ENCODE assay signal across 18 mouse cellular contexts in genomic region chr1:75499441-75499840, GRCm38 (mm10). TPM values are rescaled to one million over a fixed set of nuclear protein-coding genes. Genes with fewer than 3 reads are reported as not detected.
DNase-seq lines count a peak whose midpoint lies in the region; ATAC-seq and TF ChIP-seq lines count a peak whose summit lies in the region.
"Had no signal": no experiment of that assay in that cellular context is flagged by ENCODE, and none has a peak within 500 bp of the region (broad histone marks: within the 10 kb centered on the region; RNA-seq: fewer than 3 reads in every experiment).

No protein-coding gene starts in this region.

- peak; percentile 39 for DNase-seq in forebrain, embryonic 11.5 days (ENCODE audit: low spot score)
- DNase-seq in layer of hippocampus, adult 2 months (ENCODE audit: low spot score in 2 of 2): no peak
- no peak for DNase-seq in layer of hippocampus, postnatal 10 days (ENCODE audit: low spot score in 2 of 2)
- DNase-seq in A20 (ENCODE audit: low read depth, low spot score): peak; percentile 47
- no peak for DNase-seq in brain, embryonic 14.5 days (ENCODE audit: low read depth)
- DNase-seq in thymus, postnatal 36 days: no peak
- no peak for DNase-seq in embryo, embryonic 11 days
- DNase-seq: cerebellum, adult 9-11 months; heart, adult 18-20 months; heart, postnatal 36 days; kidney, postnatal 36 days; lung, postnatal 14 days; right cerebral cortex, postnatal 25 days; thymus, postnatal 25 days had no signal

- no peak overlapping the region for H3K27ac ChIP-seq in forebrain, embryonic 11.5 days (ENCODE audit: low read depth, low read length)
- H3K27ac ChIP-seq in forebrain, embryonic 16.5 days (ENCODE audit: low read length): no peak overlapping the region
- no peak overlapping the region for H3K27ac ChIP-seq in layer of hippocampus, adult 2 months
- H3K27ac ChIP-seq: limb, embryonic 13.5 days; midbrain, embryonic 12.5 days had no signal

- no peak for TF ChIP-seq POLR2A in brain, embryonic 14.5 days (IDR thresholded peaks at IDR 0.05; ENCODE audit: borderline replicate concordance, extremely low read depth, insufficient read depth, insufficient read length, poor library complexity, severe bottlenecking)

- TF ChIP-seq CTCF in layer of hippocampus, adult 2 months (conservative IDR thresholded peaks at IDR 0.05): peak; percentile 21; the same call in 1 of the 2 replicates
- TF ChIP-seq CTCF in brain, embryonic 14.5 days (IDR thresholded peaks at IDR 0.05; ENCODE audit: borderline replicate concordance, extremely low read depth, insufficient read depth, insufficient read length): peak; percentile 25; the same call in 1 of the 2 replicates

- H3K4me1 ChIP-seq in forebrain, embryonic 11.5 days (replicated peaks; ENCODE audit: control insufficient read depth, insufficient read depth, low read length): 0 out of 2 replicates have a peak, but pooled peaks cover 1% of the 10 kb centered on the region
- peaks cover 6% of the 10 kb centered on the region for H3K4me1 ChIP-seq in forebrain, embryonic 16.5 days (replicated peaks; ENCODE audit: control insufficient read depth, insufficient read depth, low read length)

- WGBS in forebrain, embryonic 11.5 days: 83% methylated on average over 7 of the region's 7 CpGs
- WGBS in forebrain, embryonic 16.5 days: 88% methylated on average over 7 of the region's 7 CpGs

- no peaks in the 10 kb centered on the region for H3K9me3 ChIP-seq in forebrain, embryonic 11.5 days (ENCODE audit: control insufficient read depth, low read length)
- H3K9me3 ChIP-seq in forebrain, embryonic 16.5 days (ENCODE audit: control insufficient read depth, low read length): no peaks in the 10 kb centered on the region
- H3K9me3 ChIP-seq: limb, embryonic 13.5 days; midbrain, embryonic 12.5 days had no signal

- H3K27me3 ChIP-seq in forebrain, embryonic 11.5 days (ENCODE audit: control insufficient read depth, insufficient read depth, low read length): no peaks in the 10 kb centered on the region
- H3K27me3 ChIP-seq in forebrain, embryonic 16.5 days (replicated peaks; ENCODE audit: control insufficient read depth, insufficient read depth, low read length): no peaks in the 10 kb centered on the region
- H3K27me3 ChIP-seq: limb, embryonic 13.5 days had no signal

- ATAC-seq in forebrain, embryonic 11.5 days (replicated peaks; ENCODE audit: low FRiP score): no peak
- no peak for ATAC-seq in forebrain, embryonic 16.5 days
- ATAC-seq: inflammation-experienced regulatory T-cells, adult 6 months had no signal

- H3K4me3 ChIP-seq in forebrain, embryonic 11.5 days (ENCODE audit: low read depth, low read length): no peak overlapping the region
- no peak overlapping the region for H3K4me3 ChIP-seq in forebrain, embryonic 16.5 days (replicated peaks; ENCODE audit: low read length)
- H3K4me3 ChIP-seq in layer of hippocampus, adult 2 months: no peak overlapping the region
- H3K4me3 ChIP-seq: limb, embryonic 13.5 days; midbrain, embryonic 12.5 days had no signal

- H3K9ac ChIP-seq in forebrain, embryonic 11.5 days (ENCODE audit: low read length): no peak overlapping the region
- H3K9ac ChIP-seq in forebrain, embryonic 16.5 days (replicated peaks; ENCODE audit: low read depth, low read length): no peak overlapping the region
- H3K9ac ChIP-seq: limb, embryonic 13.5 days; midbrain, embryonic 12.5 days had no signal

- no peak overlapping the region for H3K4me2 ChIP-seq in forebrain, embryonic 11.5 days (ENCODE audit: low read depth, low read length, severe bottlenecking)
- no peak overlapping the region for H3K4me2 ChIP-seq in forebrain, embryonic 16.5 days (ENCODE audit: low read length)
- H3K4me2 ChIP-seq: limb, embryonic 13.5 days; midbrain, embryonic 12.5 days had no signal

- H3K36me3 ChIP-seq in forebrain, embryonic 11.5 days (ENCODE audit: control insufficient read depth, insufficient read depth, low read length): peaks cover 8% of the 10 kb centered on the region
- H3K36me3 ChIP-seq in forebrain, embryonic 16.5 days (ENCODE audit: control insufficient read depth, insufficient read depth): peaks cover 23% of the 10 kb centered on the region

RNA-seq across cellular contexts. Expression of gene Obsl1, which starts 6.8 kb away (rescaled TPM):
- 42.6 and 44.7 TPM in 2 replicates for polyA plus RNA-seq in forebrain, embryonic 11.5 days (2014; fragmentation: Nextera tagmentation; extraction: Ambion mirVana)
- polyA plus RNA-seq in forebrain, embryonic 16.5 days (2015; fragmentation: Nextera tagmentation; extraction: Ambion mirVana): 19.6 and 21.6 TPM in 2 replicates
- total RNA-seq in layer of hippocampus, adult 2 months (2021): 10 to 100 TPM; 20.6 to 25.9 TPM
- 10 to 100 TPM; 30.7 to 38.2 TPM for total RNA-seq in layer of hippocampus, postnatal 10 days (2021)
- polyA plus RNA-seq in brain, embryonic 14.5 days (2012; rRNA removed): 54.3 and 57.6 TPM in 2 replicates
- polyA plus RNA-seq: inflammation-experienced regulatory T-cells, adult 6 months had no signal

RNA-seq across cellular contexts. Expression of gene Inha, which starts 7.4 kb away (rescaled TPM):
- 1.3 and 2.4 TPM in 2 replicates for polyA plus RNA-seq in forebrain, embryonic 11.5 days (2014; fragmentation: Nextera tagmentation; extraction: Ambion mirVana)
- 13.7 and 18.1 TPM in 2 replicates for polyA plus RNA-seq in forebrain, embryonic 16.5 days (2015; fragmentation: Nextera tagmentation; extraction: Ambion mirVana)
- total RNA-seq in layer of hippocampus, adult 2 months (2021): 10 to 100 TPM; 15.3 to 16.5 TPM
- total RNA-seq in layer of hippocampus, postnatal 10 days (2021): 10 to 100 TPM; 25.5 to 28.4 TPM
- 63.9 and 70.0 TPM in 2 replicates for polyA plus RNA-seq in brain, embryonic 14.5 days (2012; rRNA removed)
- polyA plus RNA-seq: inflammation-experienced regulatory T-cells, adult 6 months had no signal

RNA-seq across cellular contexts. Expression of gene Tmem198, which starts 20.1 kb away (rescaled TPM):
- polyA plus RNA-seq in forebrain, embryonic 11.5 days (2014; fragmentation: Nextera tagmentation; extraction: Ambion mirVana): 8.9 and 9.4 TPM in 2 replicates
- polyA plus RNA-seq in forebrain, embryonic 16.5 days (2015; fragmentation: Nextera tagmentation; extraction: Ambion mirVana): 59.8 and 60.5 TPM in 2 replicates
- 10 to 100 TPM; 64.0 to 65.4 TPM for total RNA-seq in layer of hippocampus, adult 2 months (2021)
- 10 to 100 TPM; 48.3 to 53.8 TPM for total RNA-seq in layer of hippocampus, postnatal 10 days (2021)
- polyA plus RNA-seq in brain, embryonic 14.5 days (2012; rRNA removed): 46.9 and 57.2 TPM in 2 replicates

RNA-seq across cellular contexts. Expression of gene Chpf, which starts 20.3 kb away (rescaled TPM):
- 21.3 and 23.3 TPM in 2 replicates for polyA plus RNA-seq in forebrain, embryonic 11.5 days (2014; fragmentation: Nextera tagmentation; extraction: Ambion mirVana)
- 28.1 and 29.2 TPM in 2 replicates for polyA plus RNA-seq in forebrain, embryonic 16.5 days (2015; fragmentation: Nextera tagmentation; extraction: Ambion mirVana)
- total RNA-seq in layer of hippocampus, adult 2 months (2021): 10 to 100 TPM; 80.5 to 86.6 TPM
- total RNA-seq in layer of hippocampus, postnatal 10 days (2021): 10 to 100 TPM; 78.4 to 79.4 TPM
- polyA plus RNA-seq in brain, embryonic 14.5 days (2012; rRNA removed): 71.7 and 78.3 TPM in 2 replicates

RNA-seq across cellular contexts. Expression of gene Stk11ip, which starts 21.9 kb away (rescaled TPM):
- 23.9 and 27.6 TPM in 2 replicates for polyA plus RNA-seq in forebrain, embryonic 11.5 days (2014; fragmentation: Nextera tagmentation; extraction: Ambion mirVana)
- 16.7 and 22.4 TPM in 2 replicates for polyA plus RNA-seq in forebrain, embryonic 16.5 days (2015; fragmentation: Nextera tagmentation; extraction: Ambion mirVana)
- total RNA-seq in layer of hippocampus, adult 2 months (2021): 10 to 100 TPM; 25.6 to 27.4 TPM
- total RNA-seq in layer of hippocampus, postnatal 10 days (2021): 10 to 100 TPM; 22.5 to 23.6 TPM
- 36.5 and 40.6 TPM in 2 replicates for polyA plus RNA-seq in brain, embryonic 14.5 days (2012; rRNA removed)

Comparison
In these comparisons a context has a peak if more than half of its experiments do, and no peak if none do; other contexts are left out.
1. DNase-seq: peak in forebrain, embryonic 11.5 days (single experiment) and A20 (single experiment); none in layer of hippocampus, adult 2 months (0 of 2), layer of hippocampus, postnatal 10 days (0 of 2), brain, embryonic 14.5 days (single experiment), thymus, postnatal 36 days (0 of 2) and embryo, embryonic 11 days (single experiment).